ENCODE assay signal across 14 mouse cellular contexts in the genomic region with DNA sequence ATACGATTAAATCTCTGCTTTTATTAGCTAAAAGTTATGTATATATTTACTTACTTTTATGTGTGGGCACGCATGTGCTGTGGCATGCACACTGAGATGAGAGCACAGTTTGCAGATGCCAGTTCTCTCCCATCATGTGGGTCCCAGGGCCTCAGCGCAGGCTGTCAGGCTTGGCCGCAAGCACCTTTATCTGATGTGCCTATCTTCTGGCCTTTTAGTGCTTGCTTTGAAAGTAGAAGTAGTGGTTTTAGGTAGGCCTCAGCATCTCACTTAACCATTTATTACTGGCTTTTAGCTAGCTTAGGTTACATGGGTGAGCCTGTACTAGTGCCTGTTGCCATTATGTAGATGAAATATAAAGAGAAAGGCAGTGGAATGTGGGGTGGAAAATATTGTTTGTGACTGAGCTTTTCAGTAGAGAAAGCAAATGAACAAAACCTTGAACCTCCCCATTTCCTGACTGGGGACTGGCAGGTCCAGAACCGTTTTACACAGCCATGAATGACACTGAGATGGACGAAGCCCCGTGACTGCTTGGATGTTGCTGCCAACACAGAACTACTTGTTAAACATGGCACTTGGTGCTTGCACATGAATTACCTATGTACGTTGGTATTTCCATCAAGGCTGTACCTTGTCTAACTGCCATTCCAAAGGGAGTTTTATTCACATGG. TPM values are rescaled to one million over a fixed set of nuclear protein-coding genes. Genes with fewer than 3 reads are reported as not detected.
DNase-seq lines count a peak whose midpoint lies in the region; ATAC-seq and TF ChIP-seq lines count a peak whose summit lies in the region.
"Had no signal": no experiment of that assay in that cellular context is flagged by ENCODE, and none has a peak within 500 bp of the region (broad histone marks: within the 10 kb centered on the region; RNA-seq: fewer than 3 reads in every experiment).

No protein-coding gene starts in this region.

- TF ChIP-seq POLR2A in heart, adult 2 months (IDR thresholded peaks at IDR 0.05; ENCODE audit: insufficient read depth, low read depth, low read length) = no peak

- 0 out of 2 replicates have a peak, but pooled peaks cover 1% of the 10 kb centered on the region for H3K79me2 ChIP-seq in heart, adult 2 months (replicated peaks; ENCODE audit: control insufficient read depth, insufficient read depth, low read length)

- H3K27ac ChIP-seq in heart, embryonic 10.5 days = no peak overlapping the region
- no peak overlapping the region for H3K27ac ChIP-seq in heart, adult 2 months
- peak overlapping the region; percentile 30; the same call in 1 of the 2 replicates for H3K27ac ChIP-seq in embryonic facial prominence, embryonic 10.5 days (replicated peaks)
- 0 out of 2 replicates have a peak overlapping the region, but pooled peaks have one; percentile 10 for H3K27ac ChIP-seq in limb, embryonic 13.5 days
- H3K27ac ChIP-seq: hindbrain, embryonic 15.5 days had no signal

- 81% methylated on average over 8 of the region's 8 CpGs for WGBS in heart, embryonic 10.5 days
- WGBS in heart, adult 2 months = 79% methylated on average over 8 of the region's 8 CpGs
- WGBS in embryonic facial prominence, embryonic 10.5 days = 86% methylated on average over 8 of the region's 8 CpGs
- WGBS in limb, embryonic 13.5 days = 81% methylated on average over 8 of the region's 8 CpGs

- no peak for ATAC-seq in limb, embryonic 13.5 days (ENCODE audit: low FRiP score, low read depth)
- peak; percentile 20 for ATAC-seq in megakaryocyte progenitor cell, adult 5-6 weeks (replicated peaks; ENCODE audit: poor library complexity)
- ATAC-seq: intestine, embryonic 16.5 days; lung, postnatal 0 days had no signal

- H3K9me3 ChIP-seq in heart, embryonic 10.5 days = no peaks in the 10 kb centered on the region
- H3K9me3 ChIP-seq in embryonic facial prominence, embryonic 10.5 days = no peaks in the 10 kb centered on the region
- H3K9me3 ChIP-seq in limb, embryonic 13.5 days = no peaks in the 10 kb centered on the region
- H3K9me3 ChIP-seq: hindbrain, embryonic 15.5 days; megakaryocyte, embryonic 14.5 days had no signal

- H3K4me1 ChIP-seq in heart, embryonic 10.5 days = peaks cover 30% of the 10 kb centered on the region
- peaks cover 11% of the 10 kb centered on the region for H3K4me1 ChIP-seq in heart, adult 2 months (ENCODE audit: control insufficient read depth, insufficient read depth, low read length)
- H3K4me1 ChIP-seq in embryonic facial prominence, embryonic 10.5 days = peaks cover 95% of the 10 kb centered on the region
- H3K4me1 ChIP-seq in limb, embryonic 13.5 days = peaks cover 92% of the 10 kb centered on the region

- intact Hi-C loops in heart, adult 2 months (cut with DNase I) = loop anchor here (5.0 kb wide), 1 partner anchor 53 kb away; no protein-coding TSS in a partner anchor

- no peak overlapping the region for H3K9ac ChIP-seq in heart, adult 2 months (ENCODE audit: low read depth, low read length)
- H3K9ac ChIP-seq in limb, embryonic 13.5 days = no peak overlapping the region
- H3K9ac ChIP-seq: hindbrain, embryonic 15.5 days had no signal

- peak; percentile 67 for DNase-seq in heart, embryonic 10.5 days (ENCODE audit: low spot score)
- DNase-seq in heart, adult 2 months = no peak
- no peak for DNase-seq in embryonic facial prominence, embryonic 10.5 days (ENCODE audit: low spot score)
- DNase-seq in embryo, embryonic 10.5 days (ENCODE audit: low spot score) = no peak
- DNase-seq in right cerebral cortex, postnatal 14 days = no peak
- DNase-seq: cerebellum, adult 11 months; spleen, adult 18-20 months; thymus, adult 2 months had no signal

- no peaks in the 10 kb centered on the region for H3K27me3 ChIP-seq in heart, embryonic 10.5 days (ENCODE audit: insufficient read depth, poor library complexity, severe bottlenecking)
- H3K27me3 ChIP-seq in heart, adult 2 months (ENCODE audit: control insufficient read depth, insufficient read depth, low read length) = no peaks in the 10 kb centered on the region
- no peaks in the 10 kb centered on the region for H3K27me3 ChIP-seq in embryonic facial prominence, embryonic 10.5 days (replicated peaks; ENCODE audit: low read depth, poor library complexity, severe bottlenecking)
- H3K27me3 ChIP-seq in limb, embryonic 13.5 days = no peaks in the 10 kb centered on the region
- H3K27me3 ChIP-seq: hindbrain, embryonic 15.5 days; megakaryocyte, embryonic 14.5 days had no signal

- peaks cover 8% of the 10 kb centered on the region; the same call in 1 of the 2 replicates for H3K36me3 ChIP-seq in heart, embryonic 10.5 days
- no peaks in the 10 kb centered on the region for H3K36me3 ChIP-seq in heart, adult 2 months (ENCODE audit: control insufficient read depth, insufficient read depth, low read length)
- H3K36me3 ChIP-seq in embryonic facial prominence, embryonic 10.5 days (replicated peaks) = 0 out of 2 replicates have a peak, but pooled peaks cover 17% of the 10 kb centered on the region
- peaks cover 4% of the 10 kb centered on the region for H3K36me3 ChIP-seq in limb, embryonic 13.5 days
- H3K36me3 ChIP-seq: hindbrain, embryonic 15.5 days had no signal

- no peak overlapping the region for H3K4me3 ChIP-seq in heart, embryonic 10.5 days
- no peak overlapping the region for H3K4me3 ChIP-seq in heart, adult 2 months
- no peak overlapping the region for H3K4me3 ChIP-seq in embryonic facial prominence, embryonic 10.5 days
- no peak overlapping the region for H3K4me3 ChIP-seq in limb, embryonic 13.5 days
- H3K4me3 ChIP-seq: hindbrain, embryonic 15.5 days; megakaryocyte, embryonic 14.5 days had no signal

- TF ChIP-seq CTCF in heart, adult 2 months (IDR thresholded peaks at IDR 0.05) = no peak

- no peak overlapping the region for H3K4me2 ChIP-seq in limb, embryonic 13.5 days (replicated peaks)
- H3K4me2 ChIP-seq: hindbrain, embryonic 15.5 days had no signal

- TF ChIP-seq EP300 in heart, adult 2 months (IDR thresholded peaks at IDR 0.05; ENCODE audit: insufficient read depth, low read depth, low read length) = no peak

RNA-seq across cellular contexts. Expression of gene Notch2, which starts 41.1 kb away (rescaled TPM):
- polyA plus RNA-seq in heart, embryonic 10.5 days (2016; fragmentation: Nextera tagmentation; extraction: Ambion mirVana) = 11.2 and 16.8 TPM in 2 replicates
- total RNA-seq in heart, adult 2 months (2021) = 10 to 100 TPM; 14.9 to 18.1 TPM
- 10.0 and 14.1 TPM in 2 replicates for polyA plus RNA-seq in heart, adult 2 months (2012; rRNA removed)
- 22.0 and 23.2 TPM in 2 replicates for polyA plus RNA-seq in embryonic facial prominence, embryonic 10.5 days (2016; fragmentation: Nextera tagmentation; extraction: Ambion mirVana)
- polyA plus RNA-seq in limb, embryonic 13.5 days (2015; fragmentation: Nextera tagmentation; extraction: Ambion mirVana) = 39.9 and 43.5 TPM in 2 replicates
- 23.5 and 23.6 TPM in 2 replicates for total RNA-seq in megakaryocyte progenitor cell, adult 5-6 weeks (2015)
- 20.9 and 21.8 TPM in 2 replicates for total RNA-seq in megakaryocyte progenitor cell, adult 5-6 weeks (2017)

Comparison
In these comparisons a context has a peak if more than half of its experiments do, and no peak if none do; other contexts are left out.
1. H3K27ac ChIP-seq: peak in embryonic facial prominence, embryonic 10.5 days (single experiment) and limb, embryonic 13.5 days (single experiment); none in heart, embryonic 10.5 days (single experiment) and heart, adult 2 months (single experiment).